Mouse (Mus musculus) ES-Bruce4 (cell line): Measurements from ENCODE around the gene Ppm1j.

Source experiments
- CTCF ChIP-seq: IDR thresholded peaks from one replicate; pipeline ENCODE4 v1.8.1; 2011; ENCODE audit warnings: low read depth, low read length
- EP300 ChIP-seq: IDR thresholded peaks from 2 replicates; pipeline ENCODE4 v1.6.1; 2011; ENCODE audit warnings: low read depth, low read length; ENCODE audit not compliant: insufficient read depth
- POLR2A ChIP-seq: IDR thresholded peaks from one replicate; pipeline ENCODE4 v1.8.1; 2011; ENCODE audit warnings: low read length; ENCODE audit not compliant: insufficient read depth

DNA sequence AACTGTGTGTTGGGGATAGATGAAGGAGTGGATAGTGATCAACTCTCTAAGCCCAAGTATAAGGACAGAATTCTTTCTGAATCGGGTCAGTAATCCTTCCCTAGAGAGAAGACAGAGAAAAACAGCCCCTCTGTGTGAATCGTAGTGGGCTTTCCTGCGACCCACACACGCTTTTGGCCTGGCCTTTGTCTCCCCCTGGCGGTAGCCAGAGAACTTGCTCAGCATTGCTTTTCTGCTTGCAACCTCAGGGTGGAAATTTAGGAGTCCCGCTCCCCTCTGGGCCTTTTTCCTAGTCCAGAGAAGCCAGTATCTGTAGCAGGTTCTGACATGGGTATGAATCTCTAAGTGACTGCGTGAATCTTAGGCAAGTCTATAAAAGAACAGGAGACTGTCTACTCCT, 907 bp upstream of the Ppm1j start:
- TF ChIP-seq EP300 (no peak), CTCF (peak; percentile 85), POLR2A (no peak)
